In genomic region chr14:31407911-31408604, GRCm38 (mm10) we compare ENCODE assay signal across 10 mouse cellular contexts. TPM values are rescaled to one million over a fixed set of nuclear protein-coding genes. Genes with fewer than 3 reads are reported as not detected.
DNase-seq lines count a peak whose midpoint lies in the region; ATAC-seq lines count a peak whose summit lies in the region.
"Had no signal": no experiment of that assay in that cellular context is flagged by ENCODE, and none has a peak within 500 bp of the region (broad histone marks: within the 10 kb centered on the region; RNA-seq: fewer than 3 reads in every experiment).

No protein-coding gene starts in this region.

- H3K4me2 ChIP-seq in heart, embryonic 16.5 days (ENCODE audit: low read depth, low read length) = peak overlapping the region; percentile 10; the same call in 1 of the 2 replicates
- H3K4me2 ChIP-seq in liver, embryonic 13.5 days = 0 out of 2 replicates have a peak overlapping the region, but pooled peaks have one; percentile 26

- H3K27ac ChIP-seq in heart, embryonic 16.5 days (ENCODE audit: low read length) = peak overlapping the region; percentile 86
- H3K27ac ChIP-seq in liver, embryonic 13.5 days = peak overlapping the region; percentile 78

- H3K27me3 ChIP-seq in heart, embryonic 16.5 days (ENCODE audit: control insufficient read depth, insufficient read depth, low read length) = no peaks in the 10 kb centered on the region
- no peaks in the 10 kb centered on the region for H3K27me3 ChIP-seq in liver, embryonic 13.5 days

- no peaks in the 10 kb centered on the region for H3K9me3 ChIP-seq in heart, embryonic 16.5 days (replicated peaks; ENCODE audit: control insufficient read depth, low read length)
- H3K9me3 ChIP-seq in liver, embryonic 13.5 days (replicated peaks) = no peaks in the 10 kb centered on the region

- peak; percentile 67 for DNase-seq in heart, adult 8-10 months (ENCODE audit: low spot score)
- no peak for DNase-seq in heart, postnatal 4 days
- no peak for DNase-seq in liver, embryonic 13.5 days
- DNase-seq in c-Kit-positive CD71-positive TER-119-positive erythroid progenitor cells, embryonic 14.5 days (ENCODE audit: low spot score) = no peak
- DNase-seq in MN1 (ENCODE audit: low spot score) = no peak
- DNase-seq: gastrocnemius, postnatal 36 days had no signal

- H3K4me3 ChIP-seq in heart, embryonic 16.5 days (ENCODE audit: low read length) = no peak overlapping the region
- no peak overlapping the region for H3K4me3 ChIP-seq in liver, embryonic 13.5 days (replicated peaks)
- H3K4me3 ChIP-seq: myocyte had no signal

- 0 out of 2 replicates have a peak overlapping the region, but pooled peaks have one; percentile 0 for H3K9ac ChIP-seq in heart, embryonic 16.5 days (ENCODE audit: low read length)
- peak overlapping the region; percentile 33 for H3K9ac ChIP-seq in liver, embryonic 13.5 days

- peak; percentile 61 for ATAC-seq in activated CD4-positive, CD25-positive, alpha-beta regulatory T cell, adult 4 months
- ATAC-seq in heart, embryonic 16.5 days (replicated peaks; ENCODE audit: extremely low read depth, insufficient read depth, low FRiP score) = no peak
- no peak for ATAC-seq in liver, embryonic 13.5 days (ENCODE audit: low read depth)
- no peak for ATAC-seq in frontal cortex, adult (ENCODE audit: low TSS enrichment)

- no peaks in the 10 kb centered on the region for H3K36me3 ChIP-seq in heart, embryonic 16.5 days (ENCODE audit: control insufficient read depth, insufficient read depth)
- H3K36me3 ChIP-seq in liver, embryonic 13.5 days = peaks cover 12% of the 10 kb centered on the region; the same call in 1 of the 2 replicates

- WGBS in heart, embryonic 16.5 days = 66% methylated on average over 6 of the region's 6 CpGs
- 60% methylated on average over 6 of the region's 6 CpGs for WGBS in liver, embryonic 13.5 days (ENCODE audit: insufficient replicate concordance)

- peaks cover 63% of the 10 kb centered on the region for H3K4me1 ChIP-seq in heart, embryonic 16.5 days (ENCODE audit: control insufficient read depth, insufficient read depth, low read length)
- H3K4me1 ChIP-seq in liver, embryonic 13.5 days (replicated peaks) = peaks cover 93% of the 10 kb centered on the region

RNA-seq across cellular contexts. Expression of gene Sh3bp5, which starts 27.8 kb away (rescaled TPM):
- 10 to 100 TPM; 38.6 to 50.6 (median 50.1) TPM for total RNA-seq in heart, adult 8-10 months (2022)
- 10 to 100 TPM; 78.7 to 80.1 TPM for total RNA-seq in heart, postnatal 4 days (2021)
- 10 to 100 TPM; 13.1 to 13.9 TPM for polyA plus RNA-seq in activated CD4-positive, CD25-positive, alpha-beta regulatory T cell, adult 4 months (2017; shearing (Covaris generic))
- 25.8 and 26.4 TPM in 2 replicates for polyA plus RNA-seq in heart, embryonic 16.5 days (2015; fragmentation: Nextera tagmentation; extraction: Ambion mirVana)
- polyA plus RNA-seq in liver, embryonic 13.5 days (2015; fragmentation: Nextera tagmentation; extraction: Ambion mirVana) = 13.3 and 16.2 TPM in 2 replicates
